Mouse (Mus musculus) forebrain, postnatal 0 days (tissue): ENCODE results near the gene Zfp599. TPM values are rescaled to one million over a fixed set of nuclear protein-coding genes. Genes with fewer than 3 reads are reported as not detected.
A peak's percentile ranks its signal among the peaks of the same experiment; 100 is the strongest.

Experiments
- ATAC-seq: fragments of 200-750 bp; cut with Nextera tagmentation; 2 replicates; pipeline ENCODE4 v1.8.0; 2017; ENCODE audit warnings: mild to moderate bottlenecking, moderate library complexity
- DNase-seq: peaks from one replicate; pipeline ENCODE4 v3.0.0-alpha.2; 2015
- H3K27ac ChIP-seq: fragments of 300-500 bp; sonication (generic); 2 replicates; pipeline ENCODE4 v1.5.1; 2014; ENCODE audit warnings: low read depth, mild to moderate bottlenecking, antibody characterized with exemption, low read length, moderate library complexity, mixed read lengths
- H3K27me3 ChIP-seq: fragments of 300-500 bp; sonication (generic); 2 replicates; pipeline ENCODE4 v1.6.1; 2014; ENCODE audit warnings: mild to moderate bottlenecking, low read length, mixed read lengths; ENCODE audit not compliant: insufficient read depth
- H3K36me3 ChIP-seq: fragments of 300-500 bp; sonication (generic); 2 replicates; pipeline ENCODE4 v1.6.1; 2014; ENCODE audit warnings: mild to moderate bottlenecking, moderate library complexity; ENCODE audit not compliant: insufficient read depth
- H3K4me1 ChIP-seq: fragments of 300-500 bp; sonication (generic); 2 replicates; pipeline ENCODE4 v1.6.1; 2014; ENCODE audit warnings: antibody characterized with exemption; ENCODE audit not compliant: insufficient read depth
- H3K4me2 ChIP-seq: fragments of 300-500 bp; sonication (generic); 2 replicates; pipeline ENCODE4 v1.6.1; 2014; ENCODE audit warnings: low read depth, mild to moderate bottlenecking, moderate library complexity
- H3K4me3 ChIP-seq: fragments of 300-500 bp; sonication (generic); 2 replicates; pipeline ENCODE4 v1.5.1; 2014; ENCODE audit warnings: low read depth, low read length, mixed read lengths
- H3K9ac ChIP-seq: fragments of 300-500 bp; sonication (generic); 2 replicates; pipeline ENCODE4 v1.6.1; 2014; ENCODE audit warnings: mild to moderate bottlenecking
- H3K9me3 ChIP-seq: fragments of 300-500 bp; sonication (generic); 2 replicates; pipeline ENCODE4 v1.6.1; 2016; ENCODE audit warnings: low read length
- CTCF ChIP-seq: sonication (generic); IDR thresholded peaks from 2 replicates; pipeline ENCODE4 v1.5.1; 2016; ENCODE audit warnings: antibody characterized with exemption, control low read depth, low read depth
- WGBS: fragments of 180-500 bp; shearing (Covaris S2); extraction: QIAGEN DNeasy Blood & Tissue Kit; methylation state at CpG from one replicate; pipeline ENCODE4 v1.1.7; 2014; 5-methylcytosine and 5-hydroxymethylcytosine counted together
- polyA plus RNA-seq: library from polyadenylated mRNA; unstranded; fragments of >200 nt; fragmentation: Nextera tagmentation; extraction: Ambion mirVana; gene quantifications from 2 replicates; pipeline ENCODE4 v1.2.1, GENCODE M21; 2015
- total RNA-seq: library from RNA; depleted of rRNA; stranded (reverse); fragments of >200 nt; gene quantifications from 2 replicates; pipeline ENCODE4 v1.2.3, GENCODE M21; 2014

Zfp599 gene
- total and polyA plus RNA-seq, 2 experiments from 2014 or later = 6.0 to 7.6 TPM

- Histone ChIP-seq H3K9me3 (no peaks in the 10 kb centered on the region), H3K27me3 (no peaks in the 10 kb centered on the region), H3K4me2 (no peak overlapping the region), H3K4me3 (no peak overlapping the region), H3K9ac (no peak overlapping the region), H3K4me1 (no peaks in the 10 kb centered on the region), H3K27ac (no peak overlapping the region), H3K36me3 (no peaks in the 10 kb centered on the region)
- no peak for TF ChIP-seq CTCF
- 95% methylated on average over 1 of the region's 1 CpGs for WGBS
- ATAC-seq (no peak), DNase-seq (no peak)
Measured at GRCm38 (mm10) chr9:22268886-22269285, 9.2 kb upstream of the Zfp599 start.

DNA sequence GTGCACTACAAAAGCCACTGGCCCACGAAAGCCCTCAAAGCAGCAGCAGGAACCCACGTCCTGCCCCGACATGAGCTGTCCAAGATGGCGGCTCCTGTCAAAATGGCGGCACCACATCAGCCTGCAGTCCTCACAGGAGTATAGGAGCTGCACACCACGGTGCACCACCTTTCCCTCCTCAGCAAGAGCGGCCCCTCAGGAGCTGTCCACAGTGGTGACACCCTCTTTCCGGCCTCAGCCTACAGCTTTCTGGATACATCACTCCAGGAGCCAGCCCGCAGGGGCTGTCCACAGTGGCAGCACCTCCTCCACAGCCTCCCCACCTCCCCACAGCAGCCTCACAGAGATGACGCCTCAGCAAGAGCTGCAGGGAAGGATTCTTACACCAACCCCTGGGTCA lies 2.9 kb upstream of the Zfp599 start:
- TF ChIP-seq CTCF = no peak
- Histone ChIP-seq H3K9me3 (no peaks in the 10 kb centered on the region), H3K4me3 (no peak overlapping the region), H3K4me2 (no peak overlapping the region), H3K27me3 (no peaks in the 10 kb centered on the region), H3K4me1 (no peaks in the 10 kb centered on the region), H3K9ac (no peak overlapping the region), H3K27ac (no peak overlapping the region), H3K36me3 (no peaks in the 10 kb centered on the region)
- ATAC-seq (no peak), DNase-seq (no peak)
- 85% methylated on average over 10 of the region's 10 CpGs for WGBS

DNA sequence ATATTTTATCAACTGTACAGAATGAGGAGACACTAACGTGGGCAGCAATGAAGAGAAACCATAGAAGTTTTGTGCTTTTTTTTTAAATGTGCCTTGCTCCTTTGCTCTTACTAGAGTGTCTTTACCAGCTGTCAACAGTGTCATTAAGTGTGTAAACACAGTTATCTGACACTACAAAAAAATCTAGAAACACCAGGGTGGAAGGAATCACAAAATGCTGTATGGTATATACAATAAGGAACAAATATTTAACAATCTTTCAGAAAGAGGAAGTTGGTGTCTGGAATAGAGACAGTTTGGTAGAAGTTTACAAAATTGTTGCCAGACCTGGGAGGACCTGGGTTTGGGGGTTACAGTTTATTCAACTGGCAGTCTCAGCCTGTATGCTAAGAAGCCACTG lies 1.9 kb upstream of the Zfp599 start:
- WGBS = 91% methylated on average over 1 of the region's 1 CpGs
- Histone ChIP-seq H3K27ac (no peak overlapping the region), H3K36me3 (no peaks in the 10 kb centered on the region), H3K9me3 (no peaks in the 10 kb centered on the region), H3K4me1 (no peaks in the 10 kb centered on the region), H3K4me3 (no peak overlapping the region), H3K9ac (no peak overlapping the region), H3K4me2 (no peak overlapping the region), H3K27me3 (no peaks in the 10 kb centered on the region)
- DNase-seq (no peak), ATAC-seq (no peak)
- no peak for TF ChIP-seq CTCF

DNA sequence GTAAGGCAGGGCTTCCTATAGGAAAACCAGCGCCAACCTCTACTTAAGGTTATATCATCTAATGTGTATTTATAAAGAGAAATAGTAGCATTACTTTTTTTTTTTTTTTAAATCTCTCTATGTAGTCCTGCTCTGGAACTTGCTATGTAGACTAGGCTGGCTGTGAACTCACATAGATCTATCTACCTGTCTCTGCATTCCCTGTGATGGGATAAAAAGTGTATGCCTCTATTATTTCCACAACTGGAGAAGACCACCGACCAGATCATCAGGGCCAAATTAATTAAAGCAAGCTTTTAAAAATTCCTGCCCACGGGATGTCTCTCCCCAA lies 362 bp upstream of the Zfp599 start:
- ATAC-seq (no peak), DNase-seq (no peak)
- Histone ChIP-seq H3K4me2 (peak overlapping the region; percentile 74), H3K4me1 (no peaks in the 10 kb centered on the region), H3K27me3 (no peaks in the 10 kb centered on the region), H3K4me3 (peak overlapping the region; percentile 54), H3K27ac (no peak overlapping the region), H3K36me3 (peaks cover 4% of the 10 kb centered on the region; the same call in 1 of the 2 replicates), H3K9me3 (0 out of 2 replicates have a peak, but pooled peaks cover 7% of the 10 kb centered on the region), H3K9ac (peak overlapping the region; percentile 75; the same call in 1 of the 2 replicates)
- TF ChIP-seq CTCF = no peak
- 25% methylated on average over 3 of the region's 3 CpGs for WGBS

DNA sequence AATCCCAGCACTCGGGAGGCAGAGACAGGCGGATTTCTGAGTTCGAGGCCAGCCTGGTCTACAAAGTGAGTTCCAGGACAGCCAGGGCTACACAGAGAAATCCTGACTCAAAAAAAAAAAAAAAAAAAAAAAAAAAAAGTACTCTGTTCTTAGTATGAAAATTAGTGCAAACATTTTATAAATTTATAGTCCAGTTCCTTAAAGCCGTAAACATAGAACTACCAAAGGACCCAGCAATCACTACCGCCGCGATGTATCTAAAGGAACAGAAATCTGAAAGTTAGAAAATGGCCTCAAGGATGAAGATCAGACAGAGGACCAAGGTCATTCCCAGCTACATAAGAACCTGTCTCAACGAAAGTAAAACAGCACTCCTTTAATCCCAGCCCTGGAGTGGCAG lies 911 bp downstream of the Zfp599 start:
- H3K4me1 ChIP-seq = no peaks in the 10 kb centered on the region
- no peak overlapping the region for H3K27ac ChIP-seq
- no peaks in the 10 kb centered on the region for H3K27me3 ChIP-seq
- TF ChIP-seq CTCF = no peak
- peaks cover 9% of the 10 kb centered on the region for H3K36me3 ChIP-seq
- WGBS = 87% methylated on average over 8 of the region's 8 CpGs
- ATAC-seq (no peak), DNase-seq (no peak)
- H3K9ac ChIP-seq = peak overlapping the region; percentile 75; the same call in 1 of the 2 replicates
- H3K4me2 ChIP-seq = peak overlapping the region; percentile 74
- peak overlapping the region; percentile 54 for H3K4me3 ChIP-seq
- 0 out of 2 replicates have a peak, but pooled peaks cover 7% of the 10 kb centered on the region for H3K9me3 ChIP-seq

DNA sequence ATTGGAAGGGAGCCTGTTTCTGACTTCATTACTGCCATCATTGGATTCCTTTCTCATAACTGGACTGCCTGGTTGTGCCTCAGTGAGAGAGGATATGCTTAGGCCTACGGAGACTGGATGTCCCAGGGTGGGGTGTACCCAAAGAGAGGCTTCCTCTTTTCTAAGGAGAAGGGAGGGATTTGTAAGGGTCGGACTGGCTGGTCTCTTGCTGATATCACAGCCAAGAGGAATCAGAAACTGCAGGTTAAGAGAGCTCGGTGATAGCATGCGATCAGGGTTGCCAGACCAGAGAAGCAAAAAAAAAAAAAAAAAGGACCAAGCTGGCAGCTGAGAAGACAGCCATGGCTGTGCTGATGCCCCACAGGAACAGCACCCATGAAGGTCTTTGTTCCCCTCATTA lies 3.1 kb downstream of the Zfp599 start:
- Histone ChIP-seq H3K27ac (no peak overlapping the region), H3K4me1 (no peaks in the 10 kb centered on the region), H3K4me3 (no peak overlapping the region), H3K36me3 (peaks cover 26% of the 10 kb centered on the region), H3K4me2 (no peak overlapping the region), H3K9me3 (0 out of 2 replicates have a peak, but pooled peaks cover 7% of the 10 kb centered on the region), H3K27me3 (no peaks in the 10 kb centered on the region), H3K9ac (no peak overlapping the region)
- TF ChIP-seq CTCF = no peak
- DNase-seq (no peak), ATAC-seq (no peak)
- WGBS = 97% methylated on average over 4 of the region's 4 CpGs

GRCm38 (mm10) chr9:22244242-22244641 lies 15.5 kb downstream of the Zfp599 start:
- Histone ChIP-seq H3K9me3 (0 out of 2 replicates have a peak, but pooled peaks cover 13% of the 10 kb centered on the region), H3K36me3 (peaks cover 52% of the 10 kb centered on the region), H3K27ac (no peak overlapping the region), H3K4me3 (no peak overlapping the region), H3K27me3 (no peaks in the 10 kb centered on the region), H3K9ac (no peak overlapping the region), H3K4me2 (no peak overlapping the region), H3K4me1 (no peaks in the 10 kb centered on the region)
- no peak for TF ChIP-seq CTCF
- ATAC-seq (no peak), DNase-seq (no peak)
- 93% methylated on average over 2 of the region's 2 CpGs for WGBS

DNA sequence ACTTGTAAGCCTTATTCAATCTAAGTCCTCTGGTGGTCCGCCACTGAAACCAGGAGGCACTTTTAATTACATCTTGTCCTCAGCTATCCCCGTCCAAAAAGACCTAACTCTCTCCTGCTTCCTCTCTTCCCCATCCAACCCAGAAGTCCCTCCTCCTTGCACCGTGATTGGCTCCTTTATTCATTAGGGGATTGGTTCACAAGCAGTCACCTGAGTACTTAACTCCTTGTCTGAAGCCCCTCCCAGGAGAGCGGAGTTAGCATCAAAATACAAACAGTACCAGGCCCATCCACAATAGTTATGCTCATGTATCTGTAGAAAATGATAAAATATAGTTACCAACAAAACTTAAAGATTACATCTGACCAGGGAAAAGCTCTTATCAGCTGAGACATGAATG lies 19.7 kb downstream of the Zfp599 start:
- no peak overlapping the region for H3K27ac ChIP-seq
- no peaks in the 10 kb centered on the region for H3K27me3 ChIP-seq
- 95% methylated on average over 4 of the region's 4 CpGs for WGBS
- ATAC-seq = no peak
- H3K9ac ChIP-seq = no peak overlapping the region
- no peaks in the 10 kb centered on the region for H3K9me3 ChIP-seq
- no peak overlapping the region for H3K4me3 ChIP-seq
- DNase-seq = no peak
- H3K4me1 ChIP-seq = no peaks in the 10 kb centered on the region
- TF ChIP-seq CTCF = no peak
- H3K36me3 ChIP-seq = peaks cover 43% of the 10 kb centered on the region
- no peak overlapping the region for H3K4me2 ChIP-seq
